Mouse (Mus musculus) erythroblast, embryonic 14.5 days (primary cell): ENCODE data around the gene Ahr. TPM values are rescaled to one million over a fixed set of nuclear protein-coding genes. Genes with fewer than 3 reads are reported as not detected.

Experiments
- H3K27me3 ChIP-seq: 2 replicates; pipeline ENCODE4 v1.6.1; 2012; ENCODE audit warnings: inconsistent platforms; ENCODE audit not compliant: control insufficient read depth
- H3K36me3 ChIP-seq: 2 replicates; pipeline ENCODE4 v1.6.1; 2012; ENCODE audit warnings: mild to moderate bottlenecking, inconsistent platforms; ENCODE audit not compliant: control insufficient read depth
- H3K4me1 ChIP-seq: 2 replicates; pipeline ENCODE4 v1.6.1; 2012; ENCODE audit warnings: inconsistent platforms; ENCODE audit not compliant: control insufficient read depth
- H3K4me3 ChIP-seq: replicated peaks from 2 replicates; pipeline ENCODE3; 2012; ENCODE audit warnings: moderate library complexity, mild to moderate bottlenecking, inconsistent platforms
- H3K9me3 ChIP-seq: 2 replicates; pipeline ENCODE4 v1.6.1; 2012; ENCODE audit warnings: low read length, inconsistent platforms, mixed read lengths; ENCODE audit not compliant: control insufficient read depth
- GATA1 ChIP-seq: IDR thresholded peaks from 2 replicates; pipeline ENCODE4 v1.6.1; 2012; ENCODE audit warnings: low read length, inconsistent platforms, mixed read lengths
- TAL1 ChIP-seq: IDR thresholded peaks from 3 replicates; pipeline ENCODE4 v1.6.1; 2012; ENCODE audit warnings: low read length, inconsistent platforms, mixed read lengths
- polyA plus RNA-seq: library from polyadenylated mRNA; stranded (reverse); fragments of >175 nt; gene quantifications from 2 replicates; pipeline ENCODE4 v1.2.3, GENCODE M21; 2012

The Ahr gene
- 0.01 and 0.03 TPM in 2 replicates for polyA plus RNA-seq

DNA sequence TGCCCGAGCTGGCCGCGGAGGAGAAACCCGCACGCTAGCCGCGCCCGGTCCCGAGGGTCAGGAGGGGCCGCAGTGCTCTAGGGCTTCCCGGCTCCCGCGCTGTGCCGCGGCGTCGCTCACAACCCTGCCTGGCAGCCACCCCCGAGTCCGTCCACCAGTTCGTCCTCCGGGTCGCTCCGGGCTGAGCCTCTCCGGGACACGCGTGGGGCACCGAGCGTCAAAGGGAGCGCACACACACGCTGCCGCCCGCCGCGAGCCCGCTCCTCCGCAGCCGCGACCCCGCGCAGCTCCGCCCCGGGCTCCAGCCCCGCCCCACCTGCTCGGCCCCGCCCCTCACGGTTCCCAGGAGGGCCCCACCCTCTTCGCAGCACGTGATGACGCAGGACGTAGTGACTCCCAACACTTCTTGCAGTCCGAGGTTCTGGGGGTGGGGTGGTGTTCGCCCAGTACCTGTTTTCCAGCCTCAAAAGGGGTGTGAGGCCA, at the start of gene Ahr:
TSS of gene Ahr (minus strand) at position 285 of the 483 bp plus-strand sequence.
- Histone ChIP-seq H3K4me1 (peaks cover 13% of the 10 kb centered on the region), H3K27me3 (peaks cover 10% of the 10 kb centered on the region), H3K36me3 (no peaks in the 10 kb centered on the region), H3K9me3 (no peaks in the 10 kb centered on the region), H3K4me3 (peak within 1 kb of the TSS; percentile 80)
- TF ChIP-seq GATA1 (no peak), TAL1 (no peak)

DNA sequence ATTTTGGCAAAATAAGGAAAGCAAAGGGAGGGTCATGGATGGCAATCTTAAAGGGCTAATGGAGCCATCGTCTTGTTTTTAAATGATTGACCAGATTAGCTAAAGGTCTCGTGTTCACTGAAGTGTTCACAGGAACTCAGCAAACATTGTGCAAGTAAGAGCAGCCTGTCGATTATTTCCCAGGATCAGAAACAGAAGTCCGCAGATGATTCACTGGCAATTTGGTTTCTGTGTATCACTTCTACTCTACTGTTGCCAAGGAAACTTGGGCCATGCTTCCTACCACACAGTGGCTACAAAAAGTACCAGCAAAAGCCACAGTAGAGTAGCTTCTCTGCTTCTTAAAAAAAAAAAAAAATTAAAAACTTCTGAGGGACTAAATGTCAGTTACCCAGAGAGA, 44.0 kb upstream of the Ahr start:
- TF ChIP-seq TAL1 (no peak), GATA1 (no peak)

GRCm38 (mm10) chr12:35576107-35576506, 41.3 kb upstream of the Ahr start:
- no peak for TF ChIP-seq GATA1
- no peak for TF ChIP-seq TAL1
- H3K36me3 ChIP-seq, result no peaks in the 10 kb centered on the region
- H3K27me3 ChIP-seq, result no peaks in the 10 kb centered on the region
- H3K4me3 ChIP-seq, result no peak overlapping the region
- no peaks in the 10 kb centered on the region for H3K4me1 ChIP-seq
- H3K9me3 ChIP-seq, result no peaks in the 10 kb centered on the region

More for the DNA sequence above, 44.0 kb upstream of the Ahr start:
- Histone ChIP-seq H3K36me3 (no peaks in the 10 kb centered on the region), H3K4me1 (no peaks in the 10 kb centered on the region), H3K4me3 (no peak overlapping the region), H3K27me3 (no peaks in the 10 kb centered on the region), H3K9me3 (no peaks in the 10 kb centered on the region)

GRCm38 (mm10) chr12:35573713-35574112, 38.9 kb upstream of the Ahr start:
- Histone ChIP-seq H3K9me3 (no peaks in the 10 kb centered on the region), H3K4me3 (no peak overlapping the region), H3K27me3 (no peaks in the 10 kb centered on the region), H3K4me1 (no peaks in the 10 kb centered on the region), H3K36me3 (no peaks in the 10 kb centered on the region)
- no peak for TF ChIP-seq TAL1
- TF ChIP-seq GATA1, result no peak

- Histone ChIP-seq H3K9me3 (no peaks in the 10 kb centered on the region), H3K27me3 (no peaks in the 10 kb centered on the region), H3K36me3 (no peaks in the 10 kb centered on the region), H3K4me1 (no peaks in the 10 kb centered on the region), H3K4me3 (no peak overlapping the region)
- TF ChIP-seq GATA1 (no peak), TAL1 (no peak)
Observed at GRCm38 (mm10) chr12:35562826-35563225, 28.0 kb upstream of the Ahr start.

DNA sequence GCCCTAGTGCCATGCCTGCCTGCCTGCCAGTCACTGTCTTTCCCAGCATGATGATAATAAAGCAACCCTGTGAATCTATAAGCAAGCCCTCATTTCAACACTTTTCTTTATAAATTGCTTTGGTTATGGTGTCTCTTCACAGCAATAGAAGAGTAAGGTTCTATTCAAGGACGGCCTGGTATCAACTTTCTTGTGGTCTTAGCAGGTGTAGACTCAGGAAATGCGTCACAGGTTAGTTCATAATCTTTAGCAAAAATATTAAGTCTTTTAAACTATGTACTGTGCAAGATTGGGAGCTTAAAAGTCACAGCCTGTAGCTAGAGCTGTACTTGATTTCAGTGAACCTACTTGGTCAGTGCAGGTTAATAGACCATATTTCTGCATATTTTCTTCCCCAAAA, 24.0 kb upstream of the Ahr start:
- Histone ChIP-seq H3K4me3 (no peak overlapping the region), H3K4me1 (no peaks in the 10 kb centered on the region), H3K36me3 (no peaks in the 10 kb centered on the region), H3K9me3 (no peaks in the 10 kb centered on the region), H3K27me3 (no peaks in the 10 kb centered on the region)
- TF ChIP-seq GATA1 (no peak), TAL1 (no peak)

DNA sequence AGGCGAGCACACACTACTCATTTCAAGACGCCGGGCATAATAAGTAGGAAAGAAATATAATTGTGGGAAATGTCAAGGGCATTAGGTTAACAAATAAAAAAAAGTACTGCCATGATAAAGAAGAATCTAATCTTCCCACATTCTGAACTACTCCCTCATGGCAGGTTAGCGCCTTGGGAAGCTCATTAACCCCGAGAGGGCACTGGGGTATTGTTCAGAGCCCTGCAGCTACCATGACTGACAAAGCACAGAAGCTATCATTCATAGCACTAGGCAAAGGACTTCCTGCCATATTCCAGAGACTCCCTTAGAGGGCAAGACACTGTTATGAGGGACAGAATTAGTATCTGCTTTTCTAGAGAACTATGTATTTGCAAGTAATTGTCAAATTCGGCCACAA, 21.1 kb upstream of the Ahr start:
- no peaks in the 10 kb centered on the region for H3K36me3 ChIP-seq
- no peak overlapping the region for H3K4me3 ChIP-seq
- H3K4me1 ChIP-seq, result no peaks in the 10 kb centered on the region
- H3K27me3 ChIP-seq, result no peaks in the 10 kb centered on the region
- TF ChIP-seq TAL1 (no peak), GATA1 (no peak)
- H3K9me3 ChIP-seq, result no peaks in the 10 kb centered on the region

DNA sequence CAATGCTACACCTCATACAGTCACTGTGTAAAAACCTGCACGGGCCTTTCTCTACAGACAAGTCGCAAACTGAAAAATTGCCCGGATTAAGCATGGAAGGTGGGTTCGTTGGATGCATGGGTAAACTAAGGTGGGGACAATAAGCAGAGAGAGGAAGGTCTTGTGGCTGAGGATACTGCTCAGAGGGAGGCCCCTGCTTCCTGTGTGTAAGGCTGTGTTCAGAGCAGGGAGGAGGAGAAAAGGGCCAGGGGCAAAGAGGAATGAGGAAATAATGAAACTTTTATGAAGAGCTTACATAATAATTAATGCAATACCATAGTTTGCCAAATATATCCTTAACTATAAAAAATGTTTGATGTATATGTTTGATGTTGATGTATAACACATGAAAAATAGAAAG, 19.5 kb upstream of the Ahr start:
- TF ChIP-seq GATA1 (no peak), TAL1 (no peak)
- no peaks in the 10 kb centered on the region for H3K4me1 ChIP-seq
- no peaks in the 10 kb centered on the region for H3K27me3 ChIP-seq
- no peak overlapping the region for H3K4me3 ChIP-seq
- no peaks in the 10 kb centered on the region for H3K36me3 ChIP-seq
- no peaks in the 10 kb centered on the region for H3K9me3 ChIP-seq

GRCm38 (mm10) chr12:35553174-35553573, 18.3 kb upstream of the Ahr start:
- Histone ChIP-seq H3K27me3 (no peaks in the 10 kb centered on the region), H3K4me3 (no peak overlapping the region), H3K4me1 (no peaks in the 10 kb centered on the region), H3K36me3 (no peaks in the 10 kb centered on the region), H3K9me3 (no peaks in the 10 kb centered on the region)
- TF ChIP-seq TAL1, result no peak
- TF ChIP-seq GATA1, result no peak

DNA sequence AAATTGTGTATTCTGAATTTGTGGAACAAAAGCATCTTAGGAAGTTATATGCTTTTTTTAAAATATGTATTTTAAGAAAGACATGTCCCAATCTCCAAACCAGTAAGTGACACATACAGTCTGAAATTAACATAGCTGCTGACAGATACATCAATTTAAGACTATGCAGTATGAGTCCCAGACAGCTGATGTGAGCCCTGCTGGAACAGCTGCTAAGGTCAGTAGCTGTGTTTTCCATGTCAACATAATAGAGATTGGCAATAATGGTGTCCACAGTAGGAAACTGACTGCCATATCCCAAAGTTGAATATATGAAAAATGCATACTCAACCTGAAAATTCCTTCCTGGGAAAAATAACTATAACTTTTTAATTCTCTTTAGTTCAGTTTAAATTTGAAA, 15.5 kb upstream of the Ahr start:
- no peaks in the 10 kb centered on the region for H3K9me3 ChIP-seq
- no peaks in the 10 kb centered on the region for H3K27me3 ChIP-seq
- no peak overlapping the region for H3K4me3 ChIP-seq
- H3K36me3 ChIP-seq, result no peaks in the 10 kb centered on the region
- H3K4me1 ChIP-seq, result no peaks in the 10 kb centered on the region
- TF ChIP-seq GATA1 (no peak), TAL1 (no peak)
